Mouse (Mus musculus): ENCODE measurements around the gene Zfp607a. TPM values are rescaled to one million over a fixed set of nuclear protein-coding genes. Genes with fewer than 3 reads are reported as not detected.

Gene Zfp607a
- total RNA-seq, 2 experiments from 2014 or later, result 2.2 to 3.1 TPM

Other genes with a start within 250 kb of the Zfp607a start
- not detected for gene Ttc9b, start 203.6 kb upstream of the Zfp607a start, total RNA-seq (2021)
- gene Map3k10, start 182.9 kb upstream of the Zfp607a start, total RNA-seq (2021), result 10 to 100 TPM; 19.1 to 21.7 TPM
- under 1 TPM; 0.69 to 0.85 TPM for gene Zfp607b, start 168.2 kb upstream of the Zfp607a start, total RNA-seq (2021)
- 1 to 10 TPM; 9.0 to 9.1 TPM for gene Zfp60, start 126.1 kb upstream of the Zfp607a start, total RNA-seq (2021)
- 1 to 10 TPM; 4.6 to 5.9 TPM for gene Zfp626, start 50.3 kb upstream of the Zfp607a start, total RNA-seq (2021)
- gene Zfp59, start 18.9 kb upstream of the Zfp607a start, total RNA-seq (2021), result 1 to 10 TPM; 2.5 to 2.7 TPM
- 1 to 10 TPM; 5.3 to 5.6 TPM for gene Zfp974, start 71.9 kb downstream of the Zfp607a start, total RNA-seq (2021)
- gene Zfp780b, start 121.6 kb downstream of the Zfp607a start, total RNA-seq (2021), result 1 to 10 TPM; 8.9 to 9.7 TPM
- gene Zfp850, start 156.6 kb downstream of the Zfp607a start, total RNA-seq (2021), result 1 to 10 TPM; 1.0 to 1.5 TPM
- gene Psmc4, start 192.6 kb downstream of the Zfp607a start, total RNA-seq (2021), result 10 to 100 TPM; 85.2 to 87.3 TPM
- under 1 TPM; 0.22 to 0.64 TPM for gene Fcgbp, start 213.7 kb downstream of the Zfp607a start, total RNA-seq (2021)